Mouse (Mus musculus): ENCODE measurements around the gene Gm10491. TPM values are rescaled to one million over a fixed set of nuclear protein-coding genes. Genes with fewer than 3 reads are reported as not detected.
A peak's percentile ranks its signal among the peaks of the same experiment; 100 is the strongest.

Gm10491 gene
- not detected in 2 replicates for polyA plus RNA-seq (2014; fragmentation: Nextera tagmentation; extraction: Ambion mirVana)

GRCm38 (mm10) chrX:7907735-7908134 lies at the start of gene Gm10491:
Gene Gm10491 (minus strand): TSS chrX:7907835.
- no peak for ATAC-seq (ENCODE audit: insufficient read depth)

GRCm38 (mm10) chrX:7950091-7950490 lies 42.5 kb upstream of the Gm10491 start:
- no peaks in the 10 kb centered on the region for H3K4me1 ChIP-seq (ENCODE audit: insufficient read depth)
- H3K27me3 ChIP-seq (ENCODE audit: insufficient read depth, low read length), result no peaks in the 10 kb centered on the region
- H3K27ac ChIP-seq (ENCODE audit: low read depth), result no peak overlapping the region
- no peaks in the 10 kb centered on the region for H3K36me3 ChIP-seq (ENCODE audit: insufficient read depth)
- no peak overlapping the region for H3K4me3 ChIP-seq (ENCODE audit: low read depth, low read length)
- 90% methylated on average over 7 of the region's 7 CpGs for WGBS
- DNase-seq, result no peak
- H3K9me3 ChIP-seq (ENCODE audit: low read depth, low read length), result no peaks in the 10 kb centered on the region
- no peak overlapping the region for H3K9ac ChIP-seq
- TF ChIP-seq CTCF (IDR thresholded peaks at IDR 0.05; ENCODE audit: low read depth), result no peak
- ATAC-seq (ENCODE audit: insufficient read depth), result no peak
- H3K4me2 ChIP-seq, result no peak overlapping the region

More at GRCm38 (mm10) chrX:7907735-7908134, at the start of gene Gm10491:
- no peak for TF ChIP-seq CTCF (IDR thresholded peaks at IDR 0.05; ENCODE audit: low read depth)
- DNase-seq, result no peak
- H3K36me3 ChIP-seq (ENCODE audit: insufficient read depth), result 0 out of 2 replicates have a peak, but pooled peaks cover 7% of the 10 kb centered on the region
- no peak within 1 kb of the TSS for H3K27ac ChIP-seq (ENCODE audit: low read depth)
- H3K27me3 ChIP-seq (ENCODE audit: insufficient read depth, low read length), result no peaks in the 10 kb centered on the region
- no peak within 1 kb of the TSS for H3K4me2 ChIP-seq
- no peaks in the 10 kb centered on the region for H3K4me1 ChIP-seq (ENCODE audit: insufficient read depth)
- no peak within 1 kb of the TSS for H3K4me3 ChIP-seq (ENCODE audit: low read depth, low read length)
- 85% methylated on average over 5 of the region's 5 CpGs for WGBS
- no peaks in the 10 kb centered on the region for H3K9me3 ChIP-seq (ENCODE audit: low read depth, low read length)
- H3K9ac ChIP-seq, result no peak within 1 kb of the TSS

- Histone ChIP-seq H3K9ac (peak overlapping the region; percentile 34), H3K4me2 (peak overlapping the region; percentile 58), H3K9me3 (ENCODE audit: low read depth, low read length) (no peaks in the 10 kb centered on the region), H3K27me3 (ENCODE audit: insufficient read depth, low read length) (no peaks in the 10 kb centered on the region), H3K4me3 (ENCODE audit: low read depth, low read length) (peak overlapping the region; percentile 48), H3K27ac (ENCODE audit: low read depth) (no peak overlapping the region), H3K36me3 (ENCODE audit: insufficient read depth) (no peaks in the 10 kb centered on the region), H3K4me1 (ENCODE audit: insufficient read depth) (no peaks in the 10 kb centered on the region)
- 7% methylated on average over 38 of the region's 38 CpGs for WGBS
- TF ChIP-seq CTCF (IDR thresholded peaks at IDR 0.05; ENCODE audit: low read depth), result no peak
- ATAC-seq (ENCODE audit: insufficient read depth) (peak; percentile 99), DNase-seq (peak; percentile 95)
Observed at GRCm38 (mm10) chrX:7947900-7948492, 40.4 kb upstream of the Gm10491 start.

DNA sequence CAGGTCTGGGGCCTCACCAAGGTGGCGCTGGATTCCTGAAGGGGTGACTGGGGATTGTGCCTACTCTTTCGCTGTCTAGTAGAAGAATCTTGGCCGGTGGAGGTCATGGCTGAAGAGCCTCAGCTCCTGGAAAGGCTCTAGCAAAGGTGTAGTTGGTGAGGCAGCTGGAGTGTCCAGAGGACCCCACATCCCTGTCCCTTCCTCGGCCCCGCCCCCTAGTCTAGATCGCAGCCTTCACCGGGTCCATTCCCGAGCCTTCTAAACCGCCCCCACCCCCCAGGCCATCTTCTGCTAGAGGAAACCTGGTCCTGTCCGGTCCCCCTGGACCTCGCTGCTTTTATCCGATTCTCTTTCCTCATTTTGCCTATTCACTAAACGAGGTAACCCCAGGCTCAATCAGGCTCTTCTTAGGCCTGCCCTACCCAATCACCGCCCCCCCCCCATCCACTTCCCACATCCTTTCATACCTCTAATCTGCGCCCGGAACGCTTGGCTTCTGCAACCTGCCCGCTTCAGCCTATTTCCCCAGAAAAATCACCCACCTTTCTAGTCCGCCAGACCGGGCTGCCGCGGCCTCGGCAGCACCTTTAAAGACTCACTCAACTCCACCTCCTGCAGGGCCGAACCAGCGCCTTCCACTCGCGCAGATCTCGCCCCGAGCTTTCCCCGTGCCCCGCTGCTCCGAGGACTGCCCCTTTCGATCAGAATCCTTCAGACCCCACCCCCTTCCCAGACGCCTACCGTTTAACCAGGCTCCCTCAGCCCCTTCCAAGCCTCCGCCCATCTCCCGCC lies 39.7 kb upstream of the Gm10491 start, which contains the start of gene Hdac6:
Gene Hdac6, minus strand, starts transcription at position 782 of the 792 bp plus-strand sequence.
- no peak within 1 kb of the TSS for H3K27ac ChIP-seq (ENCODE audit: low read depth)
- H3K36me3 ChIP-seq (ENCODE audit: insufficient read depth), result no peaks in the 10 kb centered on the region
- ATAC-seq (ENCODE audit: insufficient read depth), result peak; percentile 36
- H3K4me3 ChIP-seq (ENCODE audit: low read depth, low read length), result peak within 1 kb of the TSS; percentile 48
- H3K4me1 ChIP-seq (ENCODE audit: insufficient read depth), result no peaks in the 10 kb centered on the region
- no peak for TF ChIP-seq CTCF (IDR thresholded peaks at IDR 0.05; ENCODE audit: low read depth)
- H3K9me3 ChIP-seq (ENCODE audit: low read depth, low read length), result no peaks in the 10 kb centered on the region
- H3K9ac ChIP-seq, result peak within 1 kb of the TSS; percentile 48
- WGBS, result 13% methylated on average over 35 of the region's 37 CpGs
- H3K4me2 ChIP-seq, result peak within 1 kb of the TSS; percentile 62
- H3K27me3 ChIP-seq (ENCODE audit: insufficient read depth, low read length), result no peaks in the 10 kb centered on the region
- DNase-seq, result no peak

GRCm38 (mm10) chrX:7945618-7946017 lies 38.0 kb upstream of the Gm10491 start:
- Histone ChIP-seq H3K36me3 (ENCODE audit: insufficient read depth) (no peaks in the 10 kb centered on the region), H3K27ac (ENCODE audit: low read depth) (no peak overlapping the region), H3K27me3 (ENCODE audit: insufficient read depth, low read length) (no peaks in the 10 kb centered on the region), H3K4me1 (ENCODE audit: insufficient read depth) (no peaks in the 10 kb centered on the region), H3K9me3 (ENCODE audit: low read depth, low read length) (no peaks in the 10 kb centered on the region), H3K4me3 (ENCODE audit: low read depth, low read length) (no peak overlapping the region), H3K9ac (no peak overlapping the region), H3K4me2 (no peak overlapping the region)
- ATAC-seq (ENCODE audit: insufficient read depth) (no peak), DNase-seq (no peak)
- no peak for TF ChIP-seq CTCF (IDR thresholded peaks at IDR 0.05; ENCODE audit: low read depth)
- WGBS, result 72% methylated on average over 8 of the region's 8 CpGs

DNA sequence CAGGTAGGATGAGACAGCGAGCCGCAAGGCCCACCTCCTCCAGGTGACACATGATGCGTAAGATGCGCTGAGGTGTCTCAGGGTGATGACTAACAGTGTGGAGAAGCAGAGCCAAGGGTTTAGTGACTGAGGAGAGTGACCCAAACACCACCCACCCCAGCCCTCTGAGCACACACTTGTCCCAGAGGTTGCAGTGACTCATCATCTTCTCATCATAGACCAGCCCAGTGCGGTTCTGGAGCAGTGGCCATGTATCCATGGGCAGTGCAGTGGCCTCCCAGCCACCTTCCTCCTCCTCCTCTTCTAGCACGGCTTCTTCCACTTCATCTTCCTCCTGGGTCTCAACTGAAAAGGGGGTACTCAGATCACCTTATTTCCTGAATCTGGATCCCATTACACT lies 30.0 kb upstream of the Gm10491 start:
- DNase-seq (no peak), ATAC-seq (ENCODE audit: insufficient read depth) (no peak)
- H3K4me3 ChIP-seq (ENCODE audit: low read depth, low read length), result no peak overlapping the region
- H3K4me1 ChIP-seq (ENCODE audit: insufficient read depth), result no peaks in the 10 kb centered on the region
- no peaks in the 10 kb centered on the region for H3K27me3 ChIP-seq (ENCODE audit: insufficient read depth, low read length)
- H3K36me3 ChIP-seq (ENCODE audit: insufficient read depth), result no peaks in the 10 kb centered on the region
- TF ChIP-seq CTCF (IDR thresholded peaks at IDR 0.05; ENCODE audit: low read depth), result no peak
- H3K9me3 ChIP-seq (ENCODE audit: low read depth, low read length), result no peaks in the 10 kb centered on the region
- H3K9ac ChIP-seq, result no peak overlapping the region
- H3K27ac ChIP-seq (ENCODE audit: low read depth), result no peak overlapping the region
- WGBS, result 94% methylated on average over 6 of the region's 6 CpGs
- H3K4me2 ChIP-seq, result no peak overlapping the region

GRCm38 (mm10) chrX:7936874-7937273 lies 29.2 kb upstream of the Gm10491 start:
- DNase-seq (no peak), ATAC-seq (ENCODE audit: insufficient read depth) (no peak)
- no peak overlapping the region for H3K9ac ChIP-seq
- H3K36me3 ChIP-seq (ENCODE audit: insufficient read depth), result 0 out of 2 replicates have a peak, but pooled peaks cover under 1% of the 10 kb centered on the region
- H3K4me1 ChIP-seq (ENCODE audit: insufficient read depth), result no peaks in the 10 kb centered on the region
- H3K9me3 ChIP-seq (ENCODE audit: low read depth, low read length), result no peaks in the 10 kb centered on the region
- no peaks in the 10 kb centered on the region for H3K27me3 ChIP-seq (ENCODE audit: insufficient read depth, low read length)
- 52% methylated on average over 11 of the region's 11 CpGs for WGBS
- peak; percentile 35; the same call in 1 of the 2 replicates for TF ChIP-seq CTCF (IDR thresholded peaks at IDR 0.05; ENCODE audit: low read depth)
- no peak overlapping the region for H3K4me2 ChIP-seq
- no peak overlapping the region for H3K27ac ChIP-seq (ENCODE audit: low read depth)
- no peak overlapping the region for H3K4me3 ChIP-seq (ENCODE audit: low read depth, low read length)

All from lung, embryonic 14.5 days (tissue).